Mouse (Mus musculus) lung, embryonic 16.5 days (tissue): ENCODE results near the gene Nmd3. TPM values are rescaled to one million over a fixed set of nuclear protein-coding genes. Genes with fewer than 3 reads are reported as not detected.

ENCODE experiments used
- ATAC-seq: fragments of 200-750 bp; cut with Nextera tagmentation; 2 replicates; pipeline ENCODE4 v1.8.0; 2017; ENCODE audit warnings: low read depth, mild to moderate bottlenecking, moderate library complexity
- H3K27ac ChIP-seq: fragments of 300-500 bp; sonication (generic); 2 replicates; pipeline ENCODE4 v1.5.1; 2014; ENCODE audit warnings: mild to moderate bottlenecking, control low read depth, low read length
- H3K27me3 ChIP-seq: fragments of 300-500 bp; sonication (generic); 2 replicates; pipeline ENCODE4 v1.6.1; 2014; ENCODE audit warnings: low read depth, low read length, mixed read lengths; ENCODE audit not compliant: control insufficient read depth, insufficient read depth
- H3K36me3 ChIP-seq: fragments of 300-500 bp; sonication (generic); 2 replicates; pipeline ENCODE4 v1.6.1; 2014; ENCODE audit warnings: low read length; ENCODE audit not compliant: control insufficient read depth, insufficient read depth
- H3K4me1 ChIP-seq: fragments of 300-500 bp; sonication (generic); replicated peaks from 2 replicates; pipeline ENCODE4 v1.6.1; 2014; ENCODE audit warnings: low read length, mixed read lengths; ENCODE audit not compliant: control insufficient read depth, insufficient read depth
- H3K4me2 ChIP-seq: fragments of 300-500 bp; sonication (generic); 2 replicates; pipeline ENCODE4 v1.6.1; 2014; ENCODE audit warnings: low read depth, low read length, control low read depth
- H3K4me3 ChIP-seq: fragments of 300-500 bp; sonication (generic); 2 replicates; pipeline ENCODE4 v1.5.1; 2014; ENCODE audit warnings: mild to moderate bottlenecking, low read length, control low read depth
- H3K9ac ChIP-seq: fragments of 300-500 bp; sonication (generic); 2 replicates; pipeline ENCODE4 v1.6.1; 2014; ENCODE audit warnings: low read length, control low read depth
- H3K9me3 ChIP-seq: fragments of 300-500 bp; sonication (generic); 2 replicates; pipeline ENCODE4 v1.6.1; 2016; ENCODE audit warnings: low read length; ENCODE audit not compliant: control insufficient read depth
- WGBS: fragments of 180-500 bp; shearing (Covaris S2); extraction: QIAGEN DNeasy Blood & Tissue Kit; methylation state at CpG from one replicate; pipeline ENCODE4 v1.1.7; 2014; 5-methylcytosine and 5-hydroxymethylcytosine counted together
- polyA plus RNA-seq: library from polyadenylated mRNA; unstranded; fragments of >200 nt; fragmentation: Nextera tagmentation; extraction: Ambion mirVana; gene quantifications from 2 replicates; pipeline ENCODE4 v1.2.1, GENCODE M21; 2015

The Nmd3 gene
- polyA plus RNA-seq, 1 experiment from 2014 or later, result 114 TPM

GRCm38 (mm10) chr3:69792823-69793417 is 71.1 kb downstream of the Nmd3 start:
- ATAC-seq, result peak; percentile 65
- no peak overlapping the region for H3K4me3 ChIP-seq
- no peak overlapping the region for H3K4me2 ChIP-seq
- no peaks in the 10 kb centered on the region for H3K27me3 ChIP-seq
- H3K9ac ChIP-seq, result no peak overlapping the region
- H3K9me3 ChIP-seq, result no peaks in the 10 kb centered on the region
- no peak overlapping the region for H3K27ac ChIP-seq
- H3K36me3 ChIP-seq, result no peaks in the 10 kb centered on the region
- no peaks in the 10 kb centered on the region for H3K4me1 ChIP-seq
- 48% methylated on average over 3 of the region's 3 CpGs for WGBS

DNA sequence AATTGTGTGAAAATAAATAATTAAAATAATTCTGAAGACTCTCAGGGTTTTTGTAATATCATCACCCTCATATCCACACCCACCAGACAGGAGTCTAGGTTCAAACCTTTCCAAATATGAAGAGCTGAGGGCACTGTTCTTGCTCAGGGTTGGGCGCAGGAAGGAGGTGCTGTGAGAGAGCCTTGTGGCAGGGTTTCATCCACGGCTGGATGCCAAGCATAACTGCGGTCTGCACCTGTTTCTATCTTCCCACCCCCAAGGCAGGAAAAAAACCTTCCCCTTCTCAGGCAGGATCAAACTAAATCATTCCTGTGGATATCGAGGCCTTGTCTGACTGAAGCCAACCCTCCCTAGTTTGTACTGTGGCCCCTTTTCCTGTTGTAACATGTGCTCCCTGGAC is 75.7 kb downstream of the Nmd3 start:
- Histone ChIP-seq H3K4me1 (no peaks in the 10 kb centered on the region), H3K4me3 (no peak overlapping the region), H3K4me2 (no peak overlapping the region), H3K9me3 (no peaks in the 10 kb centered on the region), H3K36me3 (no peaks in the 10 kb centered on the region), H3K27ac (no peak overlapping the region), H3K27me3 (no peaks in the 10 kb centered on the region), H3K9ac (no peak overlapping the region)
- WGBS, result 81% methylated on average over 4 of the region's 4 CpGs
- ATAC-seq, result peak; percentile 47; the same call in 1 of the 2 replicates

GRCm38 (mm10) chr3:69797969-69798368 is 76.2 kb downstream of the Nmd3 start:
- Histone ChIP-seq H3K4me1 (no peaks in the 10 kb centered on the region), H3K36me3 (no peaks in the 10 kb centered on the region), H3K9me3 (no peaks in the 10 kb centered on the region), H3K4me3 (no peak overlapping the region), H3K4me2 (no peak overlapping the region), H3K27me3 (no peaks in the 10 kb centered on the region), H3K9ac (no peak overlapping the region), H3K27ac (no peak overlapping the region)
- 42% methylated on average over 2 of the region's 2 CpGs for WGBS
- ATAC-seq, result peak; percentile 72

DNA sequence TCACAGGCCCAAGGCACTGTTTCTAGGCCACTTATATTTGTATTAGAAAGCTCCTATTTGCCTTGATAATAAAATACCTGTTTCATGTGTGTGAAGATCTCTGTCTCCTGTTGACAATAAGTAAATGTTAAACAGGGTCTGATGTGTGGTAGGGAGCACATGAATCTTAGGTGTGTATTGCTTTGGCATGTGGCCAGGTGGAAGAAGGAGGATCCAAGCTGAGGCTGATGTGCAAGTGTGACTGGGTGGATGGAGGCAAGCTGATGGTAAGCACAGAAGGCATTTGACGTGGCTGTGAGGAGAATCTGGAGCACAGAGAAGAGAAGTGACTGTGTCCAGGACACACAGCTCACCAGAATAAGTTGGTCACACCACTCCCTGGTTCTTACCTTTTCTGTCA is 77.3 kb downstream of the Nmd3 start:
- Histone ChIP-seq H3K4me3 (no peak overlapping the region), H3K9ac (no peak overlapping the region), H3K27me3 (no peaks in the 10 kb centered on the region), H3K36me3 (no peaks in the 10 kb centered on the region), H3K9me3 (no peaks in the 10 kb centered on the region), H3K4me2 (no peak overlapping the region), H3K4me1 (no peaks in the 10 kb centered on the region), H3K27ac (no peak overlapping the region)
- no peak for ATAC-seq
- WGBS, result 65% methylated on average over 1 of the region's 1 CpGs

GRCm38 (mm10) chr3:69800829-69801384 is 79.1 kb downstream of the Nmd3 start:
- Histone ChIP-seq H3K27me3 (no peaks in the 10 kb centered on the region), H3K36me3 (no peaks in the 10 kb centered on the region), H3K9ac (no peak overlapping the region), H3K27ac (no peak overlapping the region), H3K9me3 (no peaks in the 10 kb centered on the region), H3K4me1 (no peaks in the 10 kb centered on the region), H3K4me2 (no peak overlapping the region), H3K4me3 (no peak overlapping the region)
- WGBS, result 29% methylated on average over 7 of the region's 7 CpGs
- no peak for ATAC-seq

GRCm38 (mm10) chr3:69803137-69803536 is 81.4 kb downstream of the Nmd3 start:
- no peak overlapping the region for H3K4me2 ChIP-seq
- H3K36me3 ChIP-seq, result no peaks in the 10 kb centered on the region
- H3K9ac ChIP-seq, result no peak overlapping the region
- H3K27me3 ChIP-seq, result no peaks in the 10 kb centered on the region
- no peak overlapping the region for H3K4me3 ChIP-seq
- ATAC-seq, result no peak
- no peak overlapping the region for H3K27ac ChIP-seq
- no peaks in the 10 kb centered on the region for H3K4me1 ChIP-seq
- WGBS, result 91% methylated on average over 1 of the region's 1 CpGs
- no peaks in the 10 kb centered on the region for H3K9me3 ChIP-seq

Other genes starting within 250 kb of the Nmd3 start
- 32.9 and 33.3 TPM in 2 replicates for gene B3galnt1, start 123.0 kb upstream of the Nmd3 start, polyA plus RNA-seq
- 5.1 and 6.6 TPM in 2 replicates for gene Sptssb, start 138.0 kb downstream of the Nmd3 start, polyA plus RNA-seq